Mouse (Mus musculus) heart, postnatal 14 days (tissue): Measurements from ENCODE around the gene Oard1. TPM values are rescaled to one million over a fixed set of nuclear protein-coding genes. Genes with fewer than 3 reads are reported as not detected.
A peak's percentile ranks its signal among the peaks of the same experiment; 100 is the strongest.

Experiments
- DNase-seq, 2 experiments: peaks; one replicate each; pipeline ENCODE4 v3.0.0; 2021 to 2022
- intact Hi-C: fragments of 180-260 bp; cut with DNase I; formaldehyde crosslinking; loops from one replicate; pipeline ENCODE4 v1.15.1; 2025
- total RNA-seq, 2 experiments: library from RNA; stranded (reverse); gene quantifications; 2 replicates each; pipeline ENCODE4 v1.2.3; 2021

The Oard1 gene
- total RNA-seq, 2 experiments from 2014 or later = 10.7 to 12.9 TPM

- intact Hi-C loops = loop anchor here (5.0 kb wide), 1 partner anchor 130 kb away; no protein-coding TSS in a partner anchor
- no peak for DNase-seq
Measured at GRCm38 (mm10) chr17:48407154-48407553, 2.7 kb upstream of the Oard1 start.

DNA sequence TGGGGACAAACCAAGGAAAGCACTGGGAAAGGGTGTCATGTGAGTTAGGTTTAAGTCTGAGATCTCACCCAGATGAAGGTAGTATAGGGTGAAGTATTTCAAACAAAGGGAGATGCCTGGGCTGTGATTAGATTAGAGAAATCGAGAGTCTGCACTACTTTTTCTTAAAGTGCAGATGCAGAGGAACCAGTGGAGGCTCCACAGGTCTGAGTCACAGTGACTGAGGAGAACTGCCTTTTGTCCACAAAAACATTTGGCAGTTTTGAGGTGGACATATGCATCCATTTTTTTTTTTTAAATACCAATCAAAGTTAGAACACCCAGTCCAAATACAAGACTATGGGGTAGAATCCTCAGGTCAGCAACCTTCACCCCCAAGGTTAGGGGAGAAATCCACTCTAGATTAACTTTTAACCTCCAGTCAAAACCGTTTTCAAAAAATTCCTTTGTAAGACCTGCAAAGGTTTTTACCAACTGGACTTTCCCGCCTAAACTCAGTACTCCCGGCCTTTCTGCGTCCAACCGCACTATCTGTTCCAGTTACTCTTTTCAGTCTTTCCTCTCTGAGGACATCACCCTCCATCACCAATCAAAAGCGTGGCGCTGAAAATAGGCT, 1.8 kb upstream of the Oard1 start:
- intact Hi-C loops = loop anchor here (5.0 kb wide), 1 partner anchor 131 kb away; no protein-coding TSS in a partner anchor

GRCm38 (mm10) chr17:48408526-48409291, 1.1 kb upstream of the Oard1 start:
- intact Hi-C loops = loop anchor here (5.0 kb wide), 1 partner anchor 131 kb away; no protein-coding TSS in a partner anchor
- peak; percentile 77 to 81 for DNase-seq

More for the DNA sequence above, 1.8 kb upstream of the Oard1 start:
- DNase-seq = no peak

DNA sequence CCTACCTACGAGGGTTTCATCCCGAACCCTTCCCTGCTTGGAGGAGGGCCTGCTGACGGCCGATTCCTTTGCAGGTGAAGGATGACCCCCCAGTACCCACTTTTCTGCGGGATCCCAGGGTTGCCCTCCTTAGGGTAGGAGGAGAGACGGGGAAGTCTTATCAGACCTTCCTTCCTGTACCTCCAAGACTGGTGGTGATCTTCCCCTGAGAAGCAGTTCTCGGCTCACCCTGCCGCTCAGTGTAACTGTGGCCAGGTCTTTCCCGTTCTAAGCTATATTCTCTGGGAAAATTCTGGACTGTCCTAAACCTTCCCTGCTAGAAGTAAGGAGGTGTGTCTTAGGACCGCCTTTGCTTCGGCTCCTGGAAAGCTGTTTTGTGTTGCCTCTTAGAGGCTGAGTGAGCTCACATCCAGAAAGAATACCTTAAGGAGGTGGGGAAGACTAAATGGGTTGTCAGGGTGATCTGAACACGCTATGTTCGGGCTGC, 528 bp downstream of the Oard1 start:
- intact Hi-C loops = no loop called here
- DNase-seq = peak in 1 of 2 experiments; percentile 36

GRCm38 (mm10) chr17:48411241-48411640, 1.4 kb downstream of the Oard1 start:
- no peak for DNase-seq

GRCm38 (mm10) chr17:48416011-48416410, 6.2 kb downstream of the Oard1 start:
- DNase-seq = no peak
- intact Hi-C loops = loop anchor here (2.0 kb wide), 1 partner anchor 51 kb away; no protein-coding TSS in a partner anchor

More at GRCm38 (mm10) chr17:48411241-48411640, 1.4 kb downstream of the Oard1 start:
- intact Hi-C loops = no loop called here

DNA sequence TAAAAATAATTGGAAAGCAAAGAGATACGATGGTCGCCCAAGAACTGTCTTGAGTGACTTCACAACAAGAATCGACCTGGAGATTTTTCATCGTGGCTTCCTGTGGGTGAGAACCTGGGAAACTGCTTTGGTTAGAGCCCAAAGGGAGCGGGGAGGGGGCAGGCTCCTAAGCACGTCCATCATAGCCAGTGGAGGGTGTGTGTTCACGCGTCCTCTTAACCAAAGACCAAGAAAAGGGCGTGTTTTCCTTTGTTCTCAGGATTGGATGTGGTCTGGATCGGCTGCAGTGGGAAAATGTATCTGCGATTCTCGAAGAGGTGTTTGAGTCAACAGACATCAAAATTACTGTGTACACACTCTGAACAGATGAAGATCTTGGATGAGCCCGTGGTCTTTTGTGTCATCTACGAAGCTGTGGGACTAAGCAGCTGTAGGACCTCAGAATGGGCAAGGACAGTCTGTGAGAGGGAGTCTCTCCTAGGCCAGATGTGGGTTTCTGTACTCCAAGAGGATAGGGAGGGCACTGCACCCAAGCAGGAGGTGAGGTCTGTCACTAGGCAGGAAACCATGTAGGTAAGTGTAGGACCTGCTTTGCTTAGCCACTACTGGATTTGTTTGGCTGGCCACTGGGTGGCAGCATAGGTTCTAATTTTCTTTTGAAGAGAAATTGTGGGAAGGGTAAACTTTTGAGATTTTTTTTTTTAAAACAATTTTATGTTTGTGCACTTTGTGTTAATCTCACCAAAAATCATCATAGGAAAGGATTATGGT, 6.8 kb downstream of the Oard1 start:
- intact Hi-C loops = loop anchor here (1.0 to 2.0 kb wide), 2 partner anchors 50 to 186 kb away; no protein-coding TSS in a partner anchor
- peak; percentile 65 to 77 for DNase-seq

DNA sequence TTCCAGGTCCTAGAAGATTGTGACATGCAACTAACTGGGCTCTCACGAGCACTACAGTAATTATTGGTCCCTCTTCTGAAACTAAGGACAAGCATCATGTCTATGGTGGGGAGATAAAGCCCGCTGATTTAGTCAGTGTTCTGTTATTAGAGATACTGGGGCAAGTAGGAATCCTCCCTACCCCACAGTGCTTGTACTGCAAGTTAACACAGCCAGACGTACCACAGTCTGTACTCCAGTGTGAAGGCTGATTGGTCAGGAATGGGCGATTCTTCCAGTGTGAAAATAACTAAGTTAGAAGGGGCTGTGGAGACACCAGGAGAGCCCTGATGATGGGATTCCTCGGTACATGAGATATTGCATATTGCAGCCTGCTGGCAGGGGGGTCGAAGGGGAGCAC, 7.7 kb downstream of the Oard1 start:
- no peak for DNase-seq
- intact Hi-C loops = loop anchor here (1.0 to 2.0 kb wide), 2 partner anchors 49 to 185 kb away; no protein-coding TSS in a partner anchor

DNA sequence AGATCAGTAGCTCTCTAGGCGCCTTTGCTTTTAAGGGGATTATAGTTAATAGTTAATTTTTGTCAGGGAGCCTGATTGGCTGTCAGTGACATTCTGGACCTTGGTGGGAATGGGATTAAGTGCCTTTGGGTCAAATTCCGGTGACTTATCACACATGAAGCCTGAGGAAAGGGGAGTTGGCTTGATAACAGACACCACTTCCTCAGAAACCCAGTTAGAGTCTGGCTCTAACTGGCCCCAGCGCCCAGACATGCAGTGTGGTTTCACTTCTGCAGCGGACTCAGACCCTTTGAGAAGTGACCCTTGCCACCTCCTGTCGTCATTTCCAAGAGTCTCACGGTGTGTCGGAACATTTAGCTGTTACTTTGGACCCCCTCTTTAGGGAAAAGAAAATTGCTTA, 8.4 kb downstream of the Oard1 start:
- DNase-seq = peak in 1 of 2 experiments; percentile 20
- intact Hi-C loops = no loop called here

DNA sequence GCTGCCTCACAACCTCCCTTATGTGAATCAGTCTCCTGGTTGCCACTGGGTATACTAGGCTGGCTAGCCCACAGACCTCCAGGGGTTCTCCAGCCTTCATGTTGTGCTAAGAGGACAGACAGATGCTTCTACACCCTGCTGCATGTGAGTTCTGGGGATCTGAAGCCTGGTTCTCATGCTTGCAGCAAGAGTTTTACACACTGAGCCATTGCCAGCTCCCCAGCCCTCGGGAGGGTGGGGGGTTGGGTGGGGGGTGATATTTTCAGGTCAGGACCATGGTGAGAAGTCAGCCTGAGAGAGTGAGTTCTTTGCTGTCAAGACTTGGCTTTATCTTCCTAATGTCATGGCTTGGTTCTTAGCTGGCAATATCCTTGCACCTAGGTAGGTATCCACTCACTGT, 9.0 kb downstream of the Oard1 start:
- no peak for DNase-seq
- intact Hi-C loops = no loop called here

GRCm38 (mm10) chr17:48419571-48419970, 9.8 kb downstream of the Oard1 start:
- intact Hi-C loops = no loop called here

GRCm38 (mm10) chr17:48424237-48424636, 14.4 kb downstream of the Oard1 start:
- DNase-seq = no peak
- intact Hi-C loops = no loop called here

More at GRCm38 (mm10) chr17:48419571-48419970, 9.8 kb downstream of the Oard1 start:
- no peak for DNase-seq

DNA sequence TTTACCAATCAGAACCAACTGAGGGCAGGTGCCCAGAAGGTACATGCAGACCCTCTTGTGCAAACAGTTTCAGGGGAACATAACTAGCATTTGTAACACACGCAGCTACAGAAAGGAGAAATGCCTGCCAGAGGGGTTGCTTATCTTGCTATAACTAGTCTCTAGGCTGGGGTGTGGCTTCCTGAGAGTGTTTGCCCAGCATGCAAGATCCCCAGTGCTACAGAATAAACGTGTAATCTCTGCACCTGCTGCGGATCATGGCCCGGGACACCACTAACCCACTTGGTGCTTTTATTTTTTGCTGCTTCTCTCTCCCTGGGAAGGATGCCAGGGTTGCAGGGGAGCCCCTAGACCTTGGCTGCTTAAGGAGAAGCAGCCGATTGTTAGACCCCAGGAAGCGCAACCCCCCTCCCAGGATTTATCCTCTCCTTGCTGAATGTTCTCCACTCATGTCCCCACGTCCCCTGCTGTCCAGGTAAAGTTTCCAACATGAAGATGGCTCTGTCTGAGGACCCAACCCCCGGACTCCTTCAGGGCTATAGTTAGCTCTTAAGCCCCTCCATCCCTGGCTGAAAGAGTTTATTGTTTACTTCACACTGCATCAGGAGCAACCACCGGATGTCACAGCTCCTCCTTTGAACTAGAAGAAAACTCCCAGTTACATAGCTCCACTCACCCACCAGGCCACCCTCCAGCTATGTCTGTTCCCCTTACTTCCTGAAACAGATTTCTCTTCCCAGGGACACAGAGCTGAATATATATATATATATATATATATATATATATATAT, 16.2 kb downstream of the Oard1 start:
- intact Hi-C loops = no loop called here
- peak in 1 of 2 experiments; percentile 22 for DNase-seq

DNA sequence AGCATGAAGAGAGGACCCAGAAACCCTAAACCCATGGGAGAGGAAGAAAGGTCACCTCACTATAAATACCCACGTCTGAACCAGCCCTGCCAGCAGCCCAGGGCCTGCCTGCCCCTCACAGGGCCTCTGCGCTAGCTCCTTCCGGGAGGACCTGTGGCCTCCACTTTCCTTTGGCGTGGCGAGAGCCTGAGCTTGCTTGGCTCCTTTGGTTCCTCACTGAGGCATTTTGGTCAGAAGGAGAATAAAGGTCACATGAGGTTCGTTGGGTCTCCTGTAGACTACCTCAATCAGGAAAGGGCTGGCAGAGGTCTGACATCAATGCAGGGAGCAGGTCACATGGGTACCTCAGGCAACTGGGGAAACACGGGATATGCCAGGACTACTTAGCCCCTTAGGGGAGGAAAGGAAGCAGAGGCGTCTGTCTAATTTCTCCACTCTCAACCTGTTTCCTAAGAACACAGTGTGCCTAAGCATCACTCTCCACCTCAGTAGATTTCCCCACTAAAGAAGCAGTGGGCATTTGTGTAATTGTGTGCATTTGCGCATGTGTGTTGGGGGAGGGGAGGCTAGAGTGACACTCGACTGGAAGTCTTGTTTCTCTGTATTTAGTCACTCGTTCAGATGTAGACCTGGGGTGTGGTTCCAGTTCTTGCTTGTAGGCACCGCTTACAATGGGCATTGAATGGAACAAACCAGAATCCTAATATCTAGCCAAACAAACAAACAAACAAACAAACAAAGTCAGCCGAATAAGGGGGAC, 17.4 kb downstream of the Oard1 start:
- intact Hi-C loops = no loop called here
- peak; percentile 34 to 41 for DNase-seq

- DNase-seq = no peak
- intact Hi-C loops = no loop called here
Measured at GRCm38 (mm10) chr17:48427852-48428530, 18.2 kb downstream of the Oard1 start.

DNA sequence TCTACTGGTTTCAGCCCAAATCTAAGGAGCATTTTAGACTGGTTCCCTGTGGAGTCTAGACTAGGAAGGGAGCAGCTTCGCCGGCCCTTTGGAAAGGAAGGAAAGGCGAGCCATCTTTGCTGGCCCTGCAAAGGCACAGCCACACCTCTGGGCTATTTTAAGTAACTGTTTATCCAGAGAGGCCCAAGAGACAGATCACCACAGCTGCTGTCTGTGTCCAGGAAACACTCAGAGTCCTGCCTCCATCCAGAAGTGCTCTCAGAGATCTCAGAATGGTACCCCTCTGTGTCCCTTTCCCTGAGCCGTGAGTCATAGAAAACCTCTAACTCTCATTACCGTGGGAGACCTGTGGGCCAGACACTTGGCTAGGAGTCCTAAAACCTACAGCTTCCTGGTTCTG, 20.6 kb downstream of the Oard1 start:
- DNase-seq = peak; percentile 32 to 42

DNA sequence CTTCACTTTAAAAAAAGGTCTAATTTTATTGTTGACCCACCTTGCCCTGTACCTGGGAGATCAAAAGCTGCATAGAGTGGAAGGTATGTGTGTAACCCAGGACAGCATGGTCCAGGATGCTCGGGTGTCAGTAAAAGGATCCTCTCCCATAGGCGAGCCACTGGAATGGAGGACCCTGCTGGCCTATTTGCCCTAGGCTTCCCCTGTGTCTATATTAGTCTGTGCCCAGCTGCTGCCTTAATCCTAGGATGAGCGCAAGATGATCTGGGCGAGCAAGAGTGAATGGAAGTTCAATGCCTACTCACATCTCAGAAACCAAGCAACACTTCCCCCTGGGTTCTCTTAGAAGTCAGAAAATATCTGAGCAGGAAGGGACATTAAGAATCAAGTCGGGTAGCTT, 21.2 kb downstream of the Oard1 start:
- DNase-seq = no peak
- intact Hi-C loops = no loop called here

More for the DNA sequence above, 20.6 kb downstream of the Oard1 start:
- intact Hi-C loops = no loop called here
